Mouse (Mus musculus) liver (tissue): ENCODE data around the gene Akr1c14.
"Not testable (repeated sequence)": the region's sequence is repeated elsewhere in the genome, so short reads cannot be mapped to it uniquely, and the experiment has no call there.

Experiments
- DNase-seq: peaks from one replicate; pipeline ENCODE4 v3.0.0-alpha.2; 2020; ENCODE audit warnings: mixed read lengths

Gene Akr1c14

DNA sequence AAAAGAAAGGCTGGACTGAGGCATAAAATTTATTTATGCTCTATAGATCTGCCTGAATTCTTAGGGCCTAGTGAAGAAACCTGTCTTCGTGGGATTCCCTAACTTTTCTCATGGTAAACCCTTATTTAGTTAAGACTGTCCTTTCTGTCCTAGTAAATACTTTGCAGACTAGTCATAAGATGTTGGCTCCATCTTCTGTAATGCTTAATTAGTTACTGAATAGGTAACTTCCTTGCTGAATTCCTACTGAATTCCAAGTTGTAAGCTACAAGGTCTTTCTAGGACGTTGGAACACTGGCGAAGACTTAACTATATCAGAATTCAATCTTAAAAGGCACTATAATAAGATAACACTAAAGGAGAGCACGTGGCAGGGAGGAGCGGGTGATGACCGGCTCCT, 75.7 kb downstream of the Akr1c14 start:
- DNase-seq, result not testable (repeated sequence)

GRCm38 (mm10) chr13:4125846-4126245, 77.0 kb downstream of the Akr1c14 start:
- not testable (repeated sequence) for DNase-seq

GRCm38 (mm10) chr13:4129100-4129499, 80.3 kb downstream of the Akr1c14 start:
- DNase-seq, result no peak

- no peak for DNase-seq
These were observed 82.5 kb downstream of the Akr1c14 start for GRCm38 (mm10) chr13:4131317-4131716.

DNA sequence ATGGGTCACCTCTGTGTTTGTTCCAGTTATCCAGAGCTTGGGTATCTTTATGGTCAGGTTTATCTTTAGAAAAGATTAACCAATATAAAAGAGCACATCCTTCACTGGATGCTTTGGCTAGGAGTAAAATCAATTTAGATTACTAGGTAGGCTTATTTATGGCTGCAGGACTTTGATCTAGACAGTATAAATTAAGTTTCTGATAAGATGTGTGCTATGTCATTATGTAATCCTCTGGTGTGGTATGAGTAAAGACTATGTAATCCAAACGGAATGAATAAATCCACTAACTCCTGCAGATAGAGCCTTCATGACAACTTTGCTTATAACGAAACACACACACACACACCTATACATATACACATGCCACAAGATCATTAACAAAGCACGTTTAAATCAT, 82.9 kb downstream of the Akr1c14 start:
- no peak for DNase-seq

GRCm38 (mm10) chr13:4133070-4133469, 84.3 kb downstream of the Akr1c14 start:
- DNase-seq, result peak; percentile 7
